Mouse (Mus musculus) midbrain, embryonic 16.5 days (tissue): ENCODE data around the gene S100a6. TPM values are rescaled to one million over a fixed set of nuclear protein-coding genes. Genes with fewer than 3 reads are reported as not detected.
A peak's percentile ranks its signal among the peaks of the same experiment; 100 is the strongest.

Experiments
- ATAC-seq: fragments of 200-750 bp; cut with Nextera tagmentation; 2 replicates; pipeline ENCODE4 v1.8.0; 2017; ENCODE audit warnings: moderate TSS enrichment
- H3K27ac ChIP-seq: fragments of 300-500 bp; sonication (generic); 2 replicates; pipeline ENCODE4 v1.5.1; 2014; ENCODE audit warnings: mild to moderate bottlenecking, low read length, mixed read lengths
- H3K27me3 ChIP-seq: fragments of 300-500 bp; sonication (generic); 2 replicates; pipeline ENCODE4 v1.6.1; 2014; ENCODE audit warnings: low read depth, low read length, mixed read lengths; ENCODE audit not compliant: control insufficient read depth, insufficient read depth
- H3K36me3 ChIP-seq: fragments of 300-500 bp; sonication (generic); 2 replicates; pipeline ENCODE4 v1.6.1; 2014; ENCODE audit warnings: mild to moderate bottlenecking, low read length, moderate library complexity, mixed read lengths; ENCODE audit not compliant: control insufficient read depth, insufficient read depth
- H3K4me1 ChIP-seq: fragments of 300-500 bp; sonication (generic); 2 replicates; pipeline ENCODE4 v1.6.1; 2014; ENCODE audit warnings: mild to moderate bottlenecking, low read length, mixed read lengths; ENCODE audit not compliant: control insufficient read depth, insufficient read depth
- H3K4me2 ChIP-seq: fragments of 300-500 bp; sonication (generic); 2 replicates; pipeline ENCODE4 v1.6.1; 2014; ENCODE audit warnings: mild to moderate bottlenecking, low read length, mixed read lengths
- H3K4me3 ChIP-seq: fragments of 300-500 bp; sonication (generic); 2 replicates; pipeline ENCODE4 v1.5.1; 2014; ENCODE audit warnings: low read depth, mild to moderate bottlenecking, low read length, moderate library complexity, mixed read lengths
- H3K9ac ChIP-seq: fragments of 300-500 bp; sonication (generic); 2 replicates; pipeline ENCODE4 v1.6.1; 2014; ENCODE audit warnings: low read depth, low read length, mixed read lengths
- H3K9me3 ChIP-seq: fragments of 300-500 bp; sonication (generic); replicated peaks from 2 replicates; pipeline ENCODE4 v1.6.1; 2014; ENCODE audit warnings: mild to moderate bottlenecking, low read length, mixed read lengths; ENCODE audit not compliant: control insufficient read depth, poor library complexity, severe bottlenecking
- WGBS: fragments of 180-500 bp; shearing (Covaris S2); extraction: QIAGEN DNeasy Blood & Tissue Kit; methylation state at CpG from one replicate; pipeline ENCODE4 v1.1.7; 2014; 5-methylcytosine and 5-hydroxymethylcytosine counted together
- polyA plus RNA-seq: library from polyadenylated mRNA; unstranded; fragments of >200 nt; fragmentation: Nextera tagmentation; extraction: Ambion mirVana; gene quantifications from 2 replicates; pipeline ENCODE4 v1.2.1, GENCODE M21; 2015

Gene S100a6
- polyA plus RNA-seq, 1 experiment from 2014 or later, result 19.3 TPM

- Histone ChIP-seq H3K9ac (no peak overlapping the region), H3K27me3 (no peaks in the 10 kb centered on the region), H3K4me1 (no peaks in the 10 kb centered on the region; the same call in 1 of the 2 replicates), H3K9me3 (no peaks in the 10 kb centered on the region), H3K36me3 (no peaks in the 10 kb centered on the region), H3K27ac (no peak overlapping the region), H3K4me2 (no peak overlapping the region), H3K4me3 (no peak overlapping the region)
- WGBS, result 97% methylated on average over 2 of the region's 2 CpGs
- no peak for ATAC-seq
Measured at GRCm38 (mm10) chr3:90605736-90606135, 6.9 kb upstream of the S100a6 start.

GRCm38 (mm10) chr3:90606185-90606584 is 6.5 kb upstream of the S100a6 start:
- no peaks in the 10 kb centered on the region for H3K9me3 ChIP-seq
- H3K27me3 ChIP-seq, result no peaks in the 10 kb centered on the region
- H3K9ac ChIP-seq, result no peak overlapping the region
- H3K4me2 ChIP-seq, result no peak overlapping the region
- no peaks in the 10 kb centered on the region for H3K36me3 ChIP-seq
- no peak for ATAC-seq
- no peak overlapping the region for H3K4me3 ChIP-seq
- H3K4me1 ChIP-seq, result no peaks in the 10 kb centered on the region; the same call in 1 of the 2 replicates
- WGBS, result 93% methylated on average over 6 of the region's 6 CpGs
- H3K27ac ChIP-seq, result no peak overlapping the region

GRCm38 (mm10) chr3:90607361-90607760 is 5.3 kb upstream of the S100a6 start:
- Histone ChIP-seq H3K4me2 (no peak overlapping the region), H3K4me3 (no peak overlapping the region), H3K4me1 (no peaks in the 10 kb centered on the region; the same call in 1 of the 2 replicates), H3K27ac (no peak overlapping the region), H3K9me3 (no peaks in the 10 kb centered on the region), H3K9ac (no peak overlapping the region), H3K27me3 (no peaks in the 10 kb centered on the region), H3K36me3 (no peaks in the 10 kb centered on the region)
- ATAC-seq, result no peak
- 85% methylated on average over 3 of the region's 3 CpGs for WGBS

- no peaks in the 10 kb centered on the region for H3K9me3 ChIP-seq
- 55% methylated on average over 3 of the region's 3 CpGs for WGBS
- H3K36me3 ChIP-seq, result no peaks in the 10 kb centered on the region
- peaks cover 4% of the 10 kb centered on the region; the same call in 1 of the 2 replicates for H3K27me3 ChIP-seq
- H3K27ac ChIP-seq, result no peak within 1 kb of the TSS
- H3K9ac ChIP-seq, result no peak within 1 kb of the TSS
- peaks cover 3% of the 10 kb centered on the region; the same call in 1 of the 2 replicates for H3K4me1 ChIP-seq
- no peak for ATAC-seq
- no peak within 1 kb of the TSS for H3K4me2 ChIP-seq
- H3K4me3 ChIP-seq, result no peak within 1 kb of the TSS
Measured at GRCm38 (mm10) chr3:90608223-90608622, 4.5 kb upstream of the S100a6 start, which contains the start of gene S100a5. TSS of gene S100a5 (plus strand) at chr3:90608523.

GRCm38 (mm10) chr3:90609102-90609501 is 3.6 kb upstream of the S100a6 start:
- Histone ChIP-seq H3K27ac (no peak overlapping the region), H3K36me3 (no peaks in the 10 kb centered on the region), H3K4me2 (no peak overlapping the region), H3K9me3 (no peaks in the 10 kb centered on the region), H3K4me3 (no peak overlapping the region), H3K4me1 (peaks cover 3% of the 10 kb centered on the region; the same call in 1 of the 2 replicates), H3K27me3 (peaks cover 5% of the 10 kb centered on the region; the same call in 1 of the 2 replicates), H3K9ac (no peak overlapping the region)
- ATAC-seq, result no peak

- H3K27ac ChIP-seq, result no peak overlapping the region
- 80% methylated on average over 3 of the region's 3 CpGs for WGBS
- no peaks in the 10 kb centered on the region for H3K9me3 ChIP-seq
- no peak overlapping the region for H3K4me2 ChIP-seq
- no peak overlapping the region for H3K4me3 ChIP-seq
- H3K27me3 ChIP-seq, result peaks cover 5% of the 10 kb centered on the region; the same call in 1 of the 2 replicates
- H3K9ac ChIP-seq, result no peak overlapping the region
- no peaks in the 10 kb centered on the region for H3K36me3 ChIP-seq
- peaks cover 3% of the 10 kb centered on the region; the same call in 1 of the 2 replicates for H3K4me1 ChIP-seq
- no peak for ATAC-seq
Measured at GRCm38 (mm10) chr3:90611494-90611893, 1.2 kb upstream of the S100a6 start.

GRCm38 (mm10) chr3:90612061-90612460 is 621 bp upstream of the S100a6 start:
- Histone ChIP-seq H3K4me2 (no peak overlapping the region), H3K4me1 (peaks cover 3% of the 10 kb centered on the region; the same call in 1 of the 2 replicates), H3K36me3 (no peaks in the 10 kb centered on the region), H3K4me3 (no peak overlapping the region), H3K27ac (no peak overlapping the region), H3K9ac (no peak overlapping the region), H3K27me3 (peaks cover 5% of the 10 kb centered on the region; the same call in 1 of the 2 replicates), H3K9me3 (no peaks in the 10 kb centered on the region)
- WGBS, result 69% methylated on average over 4 of the region's 4 CpGs
- no peak for ATAC-seq

- peak; percentile 46; the same call in 1 of the 2 replicates for ATAC-seq
- H3K27me3 ChIP-seq, result peaks cover 5% of the 10 kb centered on the region; the same call in 1 of the 2 replicates
- H3K4me1 ChIP-seq, result peaks cover 3% of the 10 kb centered on the region; the same call in 1 of the 2 replicates
- H3K36me3 ChIP-seq, result no peaks in the 10 kb centered on the region
- no peaks in the 10 kb centered on the region for H3K9me3 ChIP-seq
- WGBS, result 80% methylated on average over 7 of the region's 7 CpGs
- no peak overlapping the region for H3K9ac ChIP-seq
- H3K4me3 ChIP-seq, result no peak overlapping the region
- H3K27ac ChIP-seq, result no peak overlapping the region
- H3K4me2 ChIP-seq, result peak overlapping the region; percentile 68
Measured at GRCm38 (mm10) chr3:90613461-90614147, 922 bp downstream of the S100a6 start.

GRCm38 (mm10) chr3:90614148-90614530 is 1.5 kb downstream of the S100a6 start:
- Histone ChIP-seq H3K9ac (no peak overlapping the region), H3K4me1 (peaks cover 3% of the 10 kb centered on the region; the same call in 1 of the 2 replicates), H3K9me3 (no peaks in the 10 kb centered on the region), H3K27ac (no peak overlapping the region), H3K36me3 (no peaks in the 10 kb centered on the region), H3K4me2 (no peak overlapping the region), H3K4me3 (no peak overlapping the region), H3K27me3 (peaks cover 5% of the 10 kb centered on the region; the same call in 1 of the 2 replicates)
- no peak for ATAC-seq
- WGBS, result 88% methylated on average over 6 of the region's 6 CpGs
